Mouse (Mus musculus) layer of hippocampus, postnatal 36 days (tissue): Measurements from ENCODE around the gene Eml2. TPM values are rescaled to one million over a fixed set of nuclear protein-coding genes. Genes with fewer than 3 reads are reported as not detected.

ENCODE experiments used
- DNase-seq, 2 experiments: peaks; one replicate each; pipeline ENCODE4 v3.0.0; 2022
- microRNA-seq, 2 experiments: library from miRNA; unstranded; fragments of <30 nt; microRNA quantifications; one replicate each; pipeline ENCODE4 v1.2.0; 2021
- total RNA-seq, 2 experiments: library from RNA; stranded (reverse); gene quantifications; 2 replicates each; pipeline ENCODE4 v1.2.3; 2021

The Eml2 gene
- total RNA-seq, 2 experiments from 2014 or later, result 145 to 149 TPM

DNA sequence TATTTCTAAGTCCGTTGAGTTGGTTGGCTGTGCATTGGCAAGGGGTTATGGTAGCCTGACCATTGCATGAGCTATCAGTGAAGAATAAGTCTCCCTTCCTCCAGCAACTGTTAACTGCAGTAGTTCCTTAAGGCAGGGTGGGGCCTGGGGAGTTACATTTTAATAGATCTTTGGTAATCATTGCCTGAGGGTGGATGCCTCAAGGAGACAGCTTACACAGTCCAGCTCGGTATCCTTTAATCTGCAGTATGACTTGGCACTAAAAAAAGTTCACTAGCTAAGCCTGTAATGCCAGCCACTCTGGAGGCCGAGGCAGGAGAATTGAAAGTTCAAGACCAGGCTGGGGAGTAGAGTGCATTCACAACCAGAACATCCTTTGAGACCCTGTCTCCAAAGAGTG is 55.6 kb downstream of the Eml2 start:
- DNase-seq, result no peak

DNA sequence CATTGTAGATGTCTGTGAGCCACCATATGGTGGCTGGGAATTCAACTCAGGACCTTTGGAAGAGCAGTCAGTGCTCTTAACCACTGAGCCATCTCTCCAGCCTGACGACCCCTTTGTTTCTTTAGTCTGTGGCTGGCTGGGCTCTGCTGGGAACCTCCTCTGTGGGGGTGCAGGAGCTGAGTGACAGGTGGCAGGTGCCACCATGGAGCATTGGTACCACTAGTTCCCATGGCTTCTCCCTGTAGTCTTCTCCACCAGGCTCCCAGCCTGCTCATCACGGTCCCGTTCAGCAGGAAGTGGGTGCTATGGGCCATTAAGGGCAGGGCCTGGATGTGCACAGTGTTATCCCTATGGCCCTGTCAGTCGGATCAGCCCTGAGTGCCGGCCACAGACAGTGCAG is 58.4 kb downstream of the Eml2 start:
- no peak for DNase-seq

GRCm38 (mm10) chr7:19235092-19235671 is 59.0 kb downstream of the Eml2 start:
- no peak for DNase-seq

DNA sequence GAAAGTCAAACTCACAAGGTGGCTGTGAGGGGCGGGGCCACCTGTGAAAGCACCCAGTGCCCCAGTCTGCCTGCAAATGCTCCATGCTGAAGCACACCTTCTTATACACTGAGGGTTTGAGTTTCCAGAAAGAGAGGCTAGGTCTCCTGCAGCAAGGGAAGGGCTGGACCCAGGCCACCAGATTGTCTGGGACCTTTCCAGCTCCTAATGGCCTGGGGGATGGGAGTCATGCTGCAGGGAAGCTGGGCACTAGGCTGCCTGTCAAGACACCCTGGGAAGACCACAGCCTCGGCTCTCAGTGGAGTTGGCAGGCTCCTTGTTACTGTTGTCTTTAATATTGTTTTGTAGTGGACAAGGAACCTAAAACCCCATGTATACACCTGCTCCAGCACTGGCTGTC is 60.2 kb downstream of the Eml2 start:
- DNase-seq, result no peak

GRCm38 (mm10) chr7:19238344-19238743 is 62.1 kb downstream of the Eml2 start:
- DNase-seq, result no peak

DNA sequence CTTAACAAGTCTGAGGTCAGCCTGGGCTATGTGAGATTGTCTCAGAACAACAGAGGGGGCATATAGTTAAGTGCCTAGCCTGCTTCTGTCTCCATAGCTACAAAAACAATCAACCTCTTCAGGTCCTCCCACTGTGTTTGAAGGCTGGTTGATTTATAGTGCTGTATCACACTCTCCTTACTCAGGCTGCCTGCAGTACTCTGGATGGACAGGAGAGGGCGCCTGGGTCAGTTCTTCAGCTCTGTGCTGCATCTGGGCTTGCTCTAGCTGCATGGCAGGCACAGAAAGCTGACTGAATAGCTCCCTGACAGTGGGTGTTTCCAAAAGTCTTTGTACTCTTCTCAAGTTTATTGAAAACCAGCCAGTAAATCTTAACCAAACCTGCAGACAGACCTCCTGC is 63.2 kb downstream of the Eml2 start:
- peak; percentile 87 to 89 for DNase-seq

- no peak for DNase-seq
Measured at GRCm38 (mm10) chr7:19239986-19240385, 63.8 kb downstream of the Eml2 start.

DNA sequence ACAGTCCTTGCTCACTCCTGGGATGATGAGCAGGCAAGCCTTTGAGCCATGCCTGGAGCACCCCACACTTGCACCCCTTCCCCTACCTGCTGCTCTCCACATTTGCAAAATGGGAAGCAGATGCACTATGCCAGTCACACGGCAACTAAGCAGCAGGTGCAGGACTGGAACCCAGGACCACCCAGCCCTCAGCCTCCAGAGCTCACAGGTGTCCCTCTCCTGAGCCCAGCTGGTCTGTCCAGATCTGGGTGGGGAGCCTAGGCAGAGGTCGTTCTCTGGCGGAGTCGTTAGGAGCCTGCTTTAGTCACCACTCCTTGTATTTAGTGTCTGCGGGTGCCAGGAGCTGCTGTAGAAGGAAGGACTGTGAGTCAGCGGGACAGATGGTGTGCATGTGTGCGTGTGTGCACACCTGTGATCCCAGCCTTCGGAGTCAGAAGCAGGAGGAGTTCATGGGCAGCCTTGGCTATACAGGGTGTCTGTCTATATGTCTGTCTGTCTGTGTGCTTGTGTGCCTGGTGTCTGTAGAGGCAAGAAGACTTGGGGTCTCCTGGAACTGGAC is 64.8 kb downstream of the Eml2 start:
- DNase-seq, result no peak

DNA sequence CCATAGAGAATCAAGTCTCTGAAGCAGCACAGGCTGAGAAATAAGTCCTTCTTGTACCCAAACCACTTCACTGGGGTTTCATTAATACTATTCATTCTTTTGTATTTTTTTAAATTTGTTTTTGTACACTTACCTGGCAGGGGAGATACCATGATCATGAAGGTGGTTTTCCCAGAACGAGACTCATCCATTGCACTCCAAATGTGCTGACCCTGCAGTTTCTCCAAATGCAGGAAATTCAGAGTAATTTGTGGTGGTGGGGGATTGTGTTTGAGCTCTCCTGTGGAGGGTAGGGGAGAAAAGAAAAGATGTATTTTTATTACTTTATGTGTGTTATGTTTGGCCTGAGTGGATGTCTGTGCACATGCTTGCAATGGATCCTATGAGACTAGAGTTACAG is 65.8 kb downstream of the Eml2 start:
- DNase-seq, result no peak

DNA sequence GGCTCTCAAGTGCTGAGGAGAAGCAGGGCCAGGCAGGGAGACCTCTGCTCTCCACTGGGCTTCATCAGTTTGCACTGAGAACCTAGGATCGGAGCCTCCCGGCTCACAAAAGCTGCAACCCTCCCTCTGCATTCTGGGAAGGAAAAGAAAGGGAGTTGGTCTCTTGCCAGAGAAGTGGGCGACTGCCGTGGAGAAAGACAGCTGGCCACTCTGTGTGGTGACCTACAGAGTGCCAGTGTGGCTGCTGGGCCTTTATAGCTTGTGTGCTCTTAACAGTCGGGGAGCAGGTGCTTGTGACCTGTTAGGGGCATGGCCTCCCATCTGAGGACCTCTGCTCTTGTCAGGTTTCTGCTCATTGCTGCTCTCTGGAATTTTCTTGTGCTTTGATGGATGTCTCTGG is 67.6 kb downstream of the Eml2 start:
- DNase-seq, result no peak

DNA sequence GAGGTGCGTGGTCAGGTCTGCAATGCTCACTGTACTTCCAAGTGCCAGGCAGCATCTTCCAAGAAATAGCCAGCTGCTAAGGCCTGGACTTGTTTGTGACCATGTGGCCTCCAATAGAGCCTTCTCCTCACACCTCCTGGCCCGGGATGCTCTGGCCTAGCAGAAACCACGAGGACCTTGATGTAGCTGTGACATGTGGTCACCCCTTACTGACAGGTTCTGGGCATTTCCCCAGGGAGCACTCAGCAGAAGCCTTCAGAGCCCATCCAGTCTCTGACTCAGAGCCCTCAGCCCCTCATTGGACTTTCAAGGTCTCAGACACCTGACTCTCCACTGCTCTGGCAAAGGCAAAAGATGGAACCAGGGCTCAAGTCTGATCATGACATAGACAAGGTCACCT is 68.9 kb downstream of the Eml2 start:
- no peak for DNase-seq

GRCm38 (mm10) chr7:19246855-19247254 is 70.6 kb downstream of the Eml2 start:
- no peak for DNase-seq

DNA sequence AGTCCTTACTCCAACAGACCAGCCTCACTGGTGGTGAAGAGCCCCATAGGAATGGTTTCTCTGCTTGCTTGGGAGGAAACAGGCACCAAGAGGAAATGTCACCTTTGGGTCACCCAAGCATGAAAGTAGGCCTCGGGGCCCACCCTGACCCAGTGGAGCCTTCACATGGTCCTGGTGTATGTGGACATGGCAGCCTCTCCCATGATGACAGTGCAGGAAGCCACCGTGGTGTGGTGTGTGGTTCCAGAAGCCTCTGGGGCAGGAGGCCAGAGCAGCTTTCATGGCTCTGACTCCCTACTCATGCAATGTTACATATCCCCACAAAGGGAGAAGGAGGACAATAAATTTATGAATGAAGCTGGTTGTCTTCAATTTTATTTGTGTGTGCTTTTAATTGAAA is 71.3 kb downstream of the Eml2 start:
- DNase-seq, result no peak

DNA sequence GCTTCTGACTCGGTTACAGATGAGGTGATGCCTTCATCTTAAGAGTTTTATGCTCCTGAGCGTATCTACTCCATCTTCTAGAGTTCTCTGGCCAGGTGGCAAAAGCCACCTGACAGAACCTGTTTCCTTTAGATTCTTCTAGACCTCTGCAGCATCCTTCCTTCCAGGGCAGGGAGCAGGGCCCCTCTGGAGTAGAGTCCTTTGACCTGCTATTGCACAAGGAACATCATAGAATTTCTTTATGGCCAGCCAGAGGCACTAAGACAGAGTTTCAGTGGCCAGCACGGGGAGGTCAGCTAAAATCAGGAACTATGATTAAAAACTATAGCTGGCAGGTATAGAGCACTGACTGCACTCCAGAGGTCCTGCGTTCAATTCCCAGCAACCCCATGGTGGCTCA is 75.9 kb downstream of the Eml2 start:
- no peak for DNase-seq

GRCm38 (mm10) chr7:19253437-19253836 is 77.2 kb downstream of the Eml2 start:
- no peak for DNase-seq

- DNase-seq, result no peak
Measured at GRCm38 (mm10) chr7:19255395-19255794, 79.2 kb downstream of the Eml2 start.

Small RNA genes lying within 50 kb of the gene (microRNA-seq; reads per million reads assigned to microRNA genes)
- 9,368 to 10,822 reads per million in 2 experiments for gene Mir330

Other genes starting within 250 kb of the Eml2 start
- gene Nanos2, start 189.0 kb upstream of the Eml2 start, total RNA-seq, result under 1 TPM; 0.33 to 0.87 TPM
- gene Mypop, start 185.2 kb upstream of the Eml2 start, total RNA-seq, result 10 to 100 TPM; 45.0 to 45.9 TPM
- 10 to 100 TPM; 52.1 to 53.0 TPM for gene Irf2bp1, start 172.4 kb upstream of the Eml2 start, total RNA-seq
- not detected for gene Foxa3, start 152.9 kb upstream of the Eml2 start, total RNA-seq
- gene Sympk, start 152.0 kb upstream of the Eml2 start, total RNA-seq, result 100 to 1,000 TPM; 111 to 113 TPM
- under 1 TPM; 0.15 to 0.33 TPM for gene Rsph6a, start 121.7 kb upstream of the Eml2 start, total RNA-seq
- gene Dmwd, start 100.2 kb upstream of the Eml2 start, total RNA-seq, result 100 to 1,000 TPM; 136 to 143 TPM
- 10 to 100 TPM; 36.3 to 48.1 TPM for gene Dmpk, start 92.6 kb upstream of the Eml2 start, total RNA-seq
- 1 to 10 TPM; 2.5 to 2.8 TPM for gene Six5, start 81.8 kb upstream of the Eml2 start, total RNA-seq
- gene Gm4969, start 58.1 kb upstream of the Eml2 start, total RNA-seq, result under 1 TPM; 0.40 to 0.43 TPM
- gene Fbxo46, start 56.6 kb upstream of the Eml2 start, total RNA-seq, result 10 to 100 TPM; 14.2 to 14.3 TPM
- 10 to 100 TPM; 18.1 to 18.6 TPM for gene Qpctl, start 27.1 kb upstream of the Eml2 start, total RNA-seq
- gene Snrpd2, start 26.7 kb upstream of the Eml2 start, total RNA-seq, result 10 to 100 TPM; 79.1 to 79.2 TPM
- 1 to 10 TPM in 1 of 2 experiments, under 1 TPM in 1; 0.62 to 1.9 TPM for gene Gipr, start 10.3 kb upstream of the Eml2 start, total RNA-seq
- gene Gpr4, start 36.1 kb downstream of the Eml2 start, total RNA-seq, result 1 to 10 TPM; 2.4 to 2.5 TPM
- 10 to 100 TPM; 40.5 to 40.8 TPM for gene Opa3, start 51.9 kb downstream of the Eml2 start, total RNA-seq
- 10 to 100 TPM; 15.2 to 21.2 TPM for gene Vasp, start 95.4 kb downstream of the Eml2 start, total RNA-seq
- gene Ppm1n, start 103.6 kb downstream of the Eml2 start, total RNA-seq, result under 1 TPM; 0.20 to 0.33 TPM
- 10 to 100 TPM; 89.7 to 91.3 TPM for gene Rtn2, start 106.2 kb downstream of the Eml2 start, total RNA-seq
- 10 to 100 TPM; 12.6 to 18.8 TPM for gene Fosb, start 133.6 kb downstream of the Eml2 start, total RNA-seq
- 10 to 100 TPM; 44.4 to 53.4 TPM for gene Ercc1, start 168.4 kb downstream of the Eml2 start, total RNA-seq
- 10 to 100 TPM; 17.6 to 19.4 TPM for gene Cd3eap, start 183.1 kb downstream of the Eml2 start, total RNA-seq
- 1 to 10 TPM; 6.0 to 7.0 TPM for gene Ppp1r13l, start 183.3 kb downstream of the Eml2 start, total RNA-seq
- 10 to 100 TPM; 36.2 to 37.1 TPM for gene Ercc2, start 205.6 kb downstream of the Eml2 start, total RNA-seq
- gene Klc3, start 227.7 kb downstream of the Eml2 start, total RNA-seq, result 1 to 10 TPM; 3.1 to 3.4 TPM
- under 1 TPM in 1 of 2 experiments, not detected in 1; 0.27 TPM for gene Ckm, start 228.4 kb downstream of the Eml2 start, total RNA-seq